11 mouse cellular contexts compared by ENCODE assay signal in genomic region chr8:61404178-61404560, GRCm38 (mm10).
DNase-seq lines count a peak whose midpoint lies in the region; ATAC-seq and TF ChIP-seq lines count a peak whose summit lies in the region.
"Had no signal": no experiment of that assay in that cellular context is flagged by ENCODE, and none has a peak within 500 bp of the region (broad histone marks: within the 10 kb centered on the region; RNA-seq: fewer than 3 reads in every experiment).

No protein-coding gene starts in this region.

- TF ChIP-seq CTCF in liver, postnatal 0 days (IDR thresholded peaks at IDR 0.05; ENCODE audit: low read depth) = no peak

- H3K4me1 ChIP-seq in hindbrain, embryonic 10.5 days (replicated peaks) = peaks cover 27% of the 10 kb centered on the region
- H3K4me1 ChIP-seq in limb, embryonic 15.5 days = peaks cover 14% of the 10 kb centered on the region
- H3K4me1 ChIP-seq in liver, postnatal 0 days (ENCODE audit: insufficient read depth) = peaks cover 6% of the 10 kb centered on the region; the same call in 1 of the 2 replicates

- H3K27ac ChIP-seq in hindbrain, embryonic 10.5 days = peak overlapping the region; percentile 81
- peak overlapping the region; percentile 55 for H3K27ac ChIP-seq in limb, embryonic 15.5 days
- no peak overlapping the region for H3K27ac ChIP-seq in liver, postnatal 0 days (ENCODE audit: low read depth)
- H3K27ac ChIP-seq: liver, embryonic 14.5 days; stomach, embryonic 15.5 days had no signal

- peak; percentile 28 for DNase-seq in ovary, adult 18-20 months (ENCODE audit: low spot score)
- DNase-seq in ovary, postnatal 10 days (ENCODE audit: low spot score) = no peak
- DNase-seq in hindbrain, embryonic 10.5 days (ENCODE audit: low spot score) = peak; percentile 25
- peak; percentile 70 for DNase-seq in testis, postnatal 14 days (ENCODE audit: low spot score)
- DNase-seq in liver, postnatal 0 days = no peak
- no peak for DNase-seq in heart, adult 9 months (ENCODE audit: low spot score in 2 of 2)

- H3K27me3 ChIP-seq in hindbrain, embryonic 10.5 days (ENCODE audit: insufficient read depth, poor library complexity, severe bottlenecking) = no peaks in the 10 kb centered on the region
- H3K27me3 ChIP-seq in limb, embryonic 15.5 days = no peaks in the 10 kb centered on the region
- H3K27me3 ChIP-seq in liver, postnatal 0 days (ENCODE audit: insufficient read depth, low read length) = no peaks in the 10 kb centered on the region
- H3K27me3 ChIP-seq: stomach, embryonic 15.5 days had no signal

- H3K9me3 ChIP-seq in hindbrain, embryonic 10.5 days = no peaks in the 10 kb centered on the region
- H3K9me3 ChIP-seq in limb, embryonic 15.5 days = no peaks in the 10 kb centered on the region
- H3K9me3 ChIP-seq in liver, postnatal 0 days (ENCODE audit: low read length) = no peaks in the 10 kb centered on the region
- H3K9me3 ChIP-seq: stomach, embryonic 15.5 days had no signal

- no peaks in the 10 kb centered on the region for H3K36me3 ChIP-seq in hindbrain, embryonic 10.5 days
- H3K36me3 ChIP-seq in limb, embryonic 15.5 days = no peaks in the 10 kb centered on the region
- H3K36me3 ChIP-seq in liver, postnatal 0 days (replicated peaks; ENCODE audit: insufficient read depth, low read length) = no peaks in the 10 kb centered on the region
- H3K36me3 ChIP-seq: stomach, embryonic 15.5 days had no signal

- H3K9ac ChIP-seq in limb, embryonic 15.5 days = no peak overlapping the region
- H3K9ac ChIP-seq in liver, postnatal 0 days (replicated peaks) = no peak overlapping the region
- H3K9ac ChIP-seq: liver, embryonic 14.5 days; stomach, embryonic 15.5 days had no signal

- no peak overlapping the region for H3K4me3 ChIP-seq in hindbrain, embryonic 10.5 days
- no peak overlapping the region for H3K4me3 ChIP-seq in limb, embryonic 15.5 days
- no peak overlapping the region for H3K4me3 ChIP-seq in liver, postnatal 0 days (ENCODE audit: low read depth, low read length)
- H3K4me3 ChIP-seq: stomach, embryonic 15.5 days had no signal

- H3K4me2 ChIP-seq in limb, embryonic 15.5 days = no peak overlapping the region
- H3K4me2 ChIP-seq in liver, postnatal 0 days (ENCODE audit: low read depth, low read length) = no peak overlapping the region
- H3K4me2 ChIP-seq: stomach, embryonic 15.5 days had no signal

- TF ChIP-seq EP300 in liver, postnatal 0 days (IDR thresholded peaks at IDR 0.05; ENCODE audit: low read depth) = no peak

- 34% methylated on average over 3 of the region's 3 CpGs for WGBS in hindbrain, embryonic 10.5 days
- WGBS in limb, embryonic 15.5 days = 28% methylated on average over 3 of the region's 3 CpGs
- 68% methylated on average over 3 of the region's 3 CpGs for WGBS in liver, postnatal 0 days (ENCODE audit: insufficient replicate concordance)

- peak; percentile 72; the same call in 1 of the 2 replicates for ATAC-seq in limb, embryonic 15.5 days (ENCODE audit: insufficient number of reproducible peaks, low FRiP score, low TSS enrichment, low read depth)
- ATAC-seq in liver, postnatal 0 days = no peak
- no peak for ATAC-seq in cerebellum, adult (ENCODE audit: insufficient number of reproducible peaks, low FRiP score, low TSS enrichment)
- ATAC-seq: inflammation-experienced regulatory T-cells, adult 6 months had no signal

Comparison
In these comparisons a context has a peak if more than half of its experiments do, and no peak if none do; other contexts are left out.
1. DNase-seq: peak in ovary, adult 18-20 months (single experiment), hindbrain, embryonic 10.5 days (single experiment) and testis, postnatal 14 days (single experiment); none in ovary, postnatal 10 days (single experiment), liver, postnatal 0 days (single experiment) and heart, adult 9 months (0 of 2).